Mouse (Mus musculus): ENCODE data around the gene Camk1g. TPM values are rescaled to one million over a fixed set of nuclear protein-coding genes. Genes with fewer than 3 reads are reported as not detected.

Camk1g gene
- polyA plus RNA-seq, 1 experiment: 0.09 TPM

DNA sequence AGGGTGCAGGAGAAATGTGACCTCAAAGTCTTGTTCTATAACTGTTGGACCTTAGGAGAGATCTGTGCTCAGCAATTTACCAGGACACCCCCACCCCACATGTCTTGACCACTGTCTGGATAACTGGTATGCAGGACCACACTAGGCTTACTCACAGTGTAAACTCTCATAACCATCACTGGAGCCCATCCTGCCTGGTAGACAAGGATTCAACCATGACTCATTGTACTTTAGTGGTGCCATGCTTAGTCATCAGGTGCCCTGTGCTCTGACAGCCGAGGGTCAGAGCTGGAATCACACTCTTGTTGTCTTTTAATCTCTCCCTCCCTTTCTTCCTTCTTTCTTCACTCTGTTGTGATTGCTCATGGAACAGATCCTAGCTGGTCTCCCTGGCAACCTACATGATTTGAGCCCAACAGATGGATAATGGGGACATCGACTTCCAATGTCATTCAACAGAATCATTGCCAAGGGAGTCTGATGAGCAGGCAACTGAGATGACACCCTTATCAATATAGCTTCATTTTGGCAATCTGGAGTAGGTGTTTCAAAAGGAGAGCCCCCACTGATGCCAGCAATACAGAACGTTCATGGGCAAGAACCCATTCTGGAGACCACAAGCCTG is 71.8 kb downstream of the Camk1g start:
- Histone ChIP-seq H3K27me3 (replicated peaks) (peaks cover 32% of the 10 kb centered on the region), H3K4me3 (replicated peaks) (no peak overlapping the region), H3K36me3 (replicated peaks; ENCODE audit: low read length) (no peaks in the 10 kb centered on the region), H3K9me3 (no peaks in the 10 kb centered on the region), H3K4me1 (0 out of 2 replicates have a peak, but pooled peaks cover under 1% of the 10 kb centered on the region)
- TF ChIP-seq FLI1 (IDR thresholded peaks at IDR 0.05; ENCODE audit: low read length) (no peak), GATA1 (IDR thresholded peaks at IDR 0.05; ENCODE audit: borderline replicate concordance, low read length) (no peak)

Other genes with a start within 250 kb of the Camk1g start
- gene Diexf, start 240.0 kb downstream of the Camk1g start, polyA plus RNA-seq (2012; ENCODE audit: insufficient read depth, low replicate concordance): 0.84 TPM in 1 of 2 replicates, not detected in the other
- gene Irf6, start 217.2 kb downstream of the Camk1g start, polyA plus RNA-seq (2012; ENCODE audit: insufficient read depth, low replicate concordance): not detected in 2 replicates
- gene A130010J15Rik, start 202.3 kb downstream of the Camk1g start, polyA plus RNA-seq (2012; ENCODE audit: insufficient read depth, low replicate concordance): 1.0 and 1.5 TPM in 2 replicates
- 7.6 and 33.7 TPM in 2 replicates for gene Traf3ip3, start 168.6 kb downstream of the Camk1g start, polyA plus RNA-seq (2012; ENCODE audit: insufficient read depth, low replicate concordance)
- 0.31 TPM in 1 of 2 replicates, not detected in the other for gene Lamb3, start 162.6 kb downstream of the Camk1g start, polyA plus RNA-seq (2012; ENCODE audit: insufficient read depth, low replicate concordance)
- 0.27 TPM in 1 of 2 replicates, not detected in the other for gene Hsd11b1, start 106.2 kb downstream of the Camk1g start, polyA plus RNA-seq (2012; ENCODE audit: insufficient read depth, low replicate concordance)
- gene G0s2, start 97.1 kb downstream of the Camk1g start, polyA plus RNA-seq (2012; ENCODE audit: insufficient read depth, low replicate concordance): 1.5 TPM in 1 of 2 replicates, not detected in the other